Mouse (Mus musculus) liver, adult 10 weeks (tissue): ENCODE measurements around the gene Wdr53. TPM values are rescaled to one million over a fixed set of nuclear protein-coding genes. Genes with fewer than 3 reads are reported as not detected.

ENCODE experiments used
- polyA plus RNA-seq: library from polyadenylated mRNA; stranded (reverse); fragments of 350-450 nt; fragmentation: Illumina TruSeq; extraction: RNeasy Lipid Tissue Mini Kit (QIAGEN cat#74804); gene quantifications from one replicate; pipeline ENCODE4 v1.2.3, GENCODE M21; 2014; ENCODE audit warnings: low read depth, low replicate concordance

The Wdr53 gene
- 8.7 TPM for polyA plus RNA-seq

DNA sequence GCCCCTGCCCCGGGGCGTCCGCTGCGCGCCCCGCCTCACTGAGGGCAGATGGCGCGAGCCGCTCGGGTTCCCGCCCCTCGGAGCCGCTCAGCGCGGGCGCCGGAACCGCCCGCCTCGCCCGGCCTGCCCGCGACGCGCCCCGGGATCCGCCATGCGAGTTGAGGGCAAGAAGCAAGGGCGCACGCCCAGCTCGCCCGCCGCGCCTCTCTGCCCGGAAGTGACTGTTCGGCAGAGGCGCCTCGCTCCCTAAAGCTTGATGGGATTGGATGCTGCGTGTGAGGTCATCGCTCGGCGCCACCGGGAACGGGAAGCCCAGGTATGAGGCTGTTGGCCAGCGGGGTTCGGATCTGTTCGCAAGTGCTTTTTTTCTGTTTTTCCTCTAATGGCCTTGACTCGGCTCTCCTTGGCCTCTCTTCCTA is at the start of gene Wdr53, which contains the start of gene Fbxo45:
TSS of gene Wdr53 (plus strand) at position 276 of the 419 bp plus-strand sequence.
TSS of gene Fbxo45 (minus strand) at position 207 of the 419 bp plus-strand sequence.

DNA sequence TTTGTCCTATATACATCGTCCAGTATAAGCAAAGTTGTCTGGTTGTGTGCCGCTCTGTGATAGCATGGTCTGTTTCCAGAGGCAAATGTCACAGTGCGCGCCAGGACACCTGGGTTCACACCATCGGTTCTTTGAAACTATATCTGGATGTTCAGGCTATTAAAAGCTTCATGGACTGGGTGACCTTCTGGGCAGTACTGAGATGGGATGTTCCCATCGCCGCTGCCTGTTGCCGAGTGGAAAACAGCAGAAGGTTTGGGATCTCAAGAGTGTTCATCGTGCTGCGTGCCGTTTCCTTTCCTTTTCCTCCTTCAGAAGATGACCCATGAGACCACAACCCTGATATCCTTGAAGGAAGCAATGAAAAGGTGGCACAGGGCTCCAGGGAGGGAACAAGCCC is 24.3 kb downstream of the Wdr53 start, which contains the start of gene Smco1:
TSS of gene Smco1 (plus strand) at position 178 of the 400 bp plus-strand sequence.

DNA sequence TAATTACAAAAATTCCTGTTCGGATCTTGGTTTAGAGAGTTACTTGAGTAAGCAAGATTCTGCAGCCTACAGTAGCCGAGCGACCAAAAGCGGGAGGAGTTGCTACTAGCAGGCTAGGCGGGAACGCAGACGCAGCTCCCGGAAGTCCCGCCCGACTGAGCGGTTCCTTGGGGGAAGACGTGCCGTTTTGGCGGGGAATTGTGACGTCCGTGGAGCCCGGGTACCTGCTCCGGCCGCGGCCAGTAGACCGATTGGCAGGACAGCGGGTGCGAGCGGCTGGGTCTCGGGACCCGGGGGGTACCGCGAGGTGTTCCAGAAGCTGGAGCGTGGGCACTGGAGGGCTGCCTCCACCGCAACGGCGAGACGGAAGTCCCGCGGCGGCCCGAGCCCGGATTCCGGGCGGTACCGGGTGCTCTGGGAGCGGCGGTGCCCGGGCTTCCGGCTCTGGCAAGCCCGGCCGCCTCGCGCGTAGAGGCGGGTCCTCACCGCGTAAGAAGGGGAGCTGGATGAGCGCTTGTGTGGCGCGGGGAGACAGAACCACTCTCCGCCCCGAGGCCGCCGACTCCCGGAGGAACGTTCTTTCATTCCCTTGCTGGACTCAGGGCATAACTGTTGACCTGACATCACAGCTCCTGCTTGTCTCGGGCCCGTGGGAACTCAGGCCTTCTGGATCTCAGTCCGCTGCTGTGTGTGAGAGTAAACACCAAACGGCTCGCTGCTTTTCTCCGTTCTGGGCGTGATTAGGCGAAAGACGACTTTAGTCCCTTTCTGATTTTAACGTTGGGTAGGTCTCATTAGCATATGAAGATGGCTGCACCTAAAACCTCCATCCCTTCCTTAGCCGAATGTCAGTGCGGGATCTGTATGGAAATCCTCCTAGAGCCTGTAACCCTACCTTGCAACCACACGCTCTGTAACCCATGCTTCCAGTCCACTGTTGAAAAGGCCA is 30.6 kb downstream of the Wdr53 start, which contains the start of gene Rnf168:
TSS of gene Rnf168 (plus strand) at position 152 of the 949 bp plus-strand sequence.

Other genes with a start within 250 kb of the Wdr53 start
- 16.7 TPM for gene Senp5, start 243.9 kb upstream of the Wdr53 start, polyA plus RNA-seq
- 20.3 TPM for gene Pak2, start 167.9 kb upstream of the Wdr53 start, polyA plus RNA-seq
- 46.7 TPM for gene Pigx, start 147.5 kb upstream of the Wdr53 start, polyA plus RNA-seq
- gene Cep19, start 147.4 kb upstream of the Wdr53 start, polyA plus RNA-seq, result 7.1 TPM
- 0.56 TPM for gene Nrros, start 81.6 kb upstream of the Wdr53 start, polyA plus RNA-seq
- gene Bex6, start 67.4 kb upstream of the Wdr53 start, polyA plus RNA-seq, result not detected
- gene Fbxo45, start 69 bp upstream of the Wdr53 start, polyA plus RNA-seq, result 8.7 TPM
- gene Smco1, start 24.2 kb downstream of the Wdr53 start, polyA plus RNA-seq, result not detected
- 13.2 TPM for gene Rnf168, start 30.2 kb downstream of the Wdr53 start, polyA plus RNA-seq
- 14.3 TPM for gene Ubxn7, start 85.0 kb downstream of the Wdr53 start, polyA plus RNA-seq
- not detected for gene Tm4sf19, start 153.3 kb downstream of the Wdr53 start, polyA plus RNA-seq
- 3.4 TPM for gene Tctex1d2, start 172.5 kb downstream of the Wdr53 start, polyA plus RNA-seq
- gene Pcyt1a, start 183.7 kb downstream of the Wdr53 start, polyA plus RNA-seq, result 37.4 TPM
- gene Slc51a, start 240.7 kb downstream of the Wdr53 start, polyA plus RNA-seq, result not detected
- not detected for gene Zdhhc19, start 249.0 kb downstream of the Wdr53 start, polyA plus RNA-seq